Mouse (Mus musculus) kidney, adult 11 months (tissue): Measurements from ENCODE around the gene Gm7971.
"Not testable (repeated sequence)": the region's sequence is repeated elsewhere in the genome, so short reads cannot be mapped to it uniquely, and the experiment has no call there.

Source experiments
- DNase-seq: peaks from one replicate; pipeline ENCODE4 v3.0.0; 2022

Gene Gm7971

DNA sequence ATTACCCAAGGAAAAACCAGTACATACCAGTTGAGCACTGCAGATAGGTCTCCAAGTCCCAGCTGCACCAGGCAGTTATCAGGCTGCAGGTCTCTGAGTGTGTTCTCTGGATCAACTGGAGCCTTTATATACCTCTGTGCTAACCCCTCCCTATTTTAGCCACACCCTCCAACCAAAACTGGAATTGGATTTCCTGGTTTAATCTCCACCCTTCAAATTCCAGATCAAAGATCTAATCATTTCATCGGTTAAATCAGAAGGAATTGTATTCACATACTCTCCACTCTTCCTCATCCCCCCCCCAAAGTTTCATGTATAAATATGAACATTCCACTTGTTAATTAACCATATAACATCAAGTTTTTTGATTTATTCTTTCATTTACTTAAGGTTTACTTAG lies at the start of gene Gm7971:
Gm7971 (minus strand) TSS at position 101 of the 400 bp plus-strand sequence.
- not testable (repeated sequence) for DNase-seq
